Mouse (Mus musculus) midbrain, embryonic 16.5 days (tissue): ENCODE data around the gene Vmac. TPM values are rescaled to one million over a fixed set of nuclear protein-coding genes. Genes with fewer than 3 reads are reported as not detected.

Source experiments
- ATAC-seq: fragments of 200-750 bp; cut with Nextera tagmentation; 2 replicates; pipeline ENCODE4 v1.8.0; 2017; ENCODE audit warnings: moderate TSS enrichment
- H3K27ac ChIP-seq: fragments of 300-500 bp; sonication (generic); 2 replicates; pipeline ENCODE4 v1.5.1; 2014; ENCODE audit warnings: mild to moderate bottlenecking, low read length, mixed read lengths
- H3K27me3 ChIP-seq: fragments of 300-500 bp; sonication (generic); 2 replicates; pipeline ENCODE4 v1.6.1; 2014; ENCODE audit warnings: low read depth, low read length, mixed read lengths; ENCODE audit not compliant: control insufficient read depth, insufficient read depth
- H3K36me3 ChIP-seq: fragments of 300-500 bp; sonication (generic); 2 replicates; pipeline ENCODE4 v1.6.1; 2014; ENCODE audit warnings: mild to moderate bottlenecking, low read length, moderate library complexity, mixed read lengths; ENCODE audit not compliant: control insufficient read depth, insufficient read depth
- H3K4me1 ChIP-seq: fragments of 300-500 bp; sonication (generic); 2 replicates; pipeline ENCODE4 v1.6.1; 2014; ENCODE audit warnings: mild to moderate bottlenecking, low read length, mixed read lengths; ENCODE audit not compliant: control insufficient read depth, insufficient read depth
- H3K4me2 ChIP-seq: fragments of 300-500 bp; sonication (generic); 2 replicates; pipeline ENCODE4 v1.6.1; 2014; ENCODE audit warnings: mild to moderate bottlenecking, low read length, mixed read lengths
- H3K4me3 ChIP-seq: fragments of 300-500 bp; sonication (generic); 2 replicates; pipeline ENCODE4 v1.5.1; 2014; ENCODE audit warnings: low read depth, mild to moderate bottlenecking, low read length, moderate library complexity, mixed read lengths
- H3K9ac ChIP-seq: fragments of 300-500 bp; sonication (generic); 2 replicates; pipeline ENCODE4 v1.6.1; 2014; ENCODE audit warnings: low read depth, low read length, mixed read lengths
- H3K9me3 ChIP-seq: fragments of 300-500 bp; sonication (generic); replicated peaks from 2 replicates; pipeline ENCODE4 v1.6.1; 2014; ENCODE audit warnings: mild to moderate bottlenecking, low read length, mixed read lengths; ENCODE audit not compliant: control insufficient read depth, poor library complexity, severe bottlenecking
- WGBS: fragments of 180-500 bp; shearing (Covaris S2); extraction: QIAGEN DNeasy Blood & Tissue Kit; methylation state at CpG from one replicate; pipeline ENCODE4 v1.1.7; 2014; 5-methylcytosine and 5-hydroxymethylcytosine counted together
- polyA plus RNA-seq: library from polyadenylated mRNA; unstranded; fragments of >200 nt; fragmentation: Nextera tagmentation; extraction: Ambion mirVana; gene quantifications from 2 replicates; pipeline ENCODE4 v1.2.1, GENCODE M21; 2015

Vmac gene
- polyA plus RNA-seq, 1 experiment from 2014 or later: 16.1 TPM

GRCm38 (mm10) chr17:56761077-56761476 is 43.3 kb upstream of the Vmac start:
- Histone ChIP-seq H3K9me3 (no peaks in the 10 kb centered on the region), H3K27ac (no peak overlapping the region), H3K27me3 (peaks cover 25% of the 10 kb centered on the region), H3K4me1 (peaks cover 35% of the 10 kb centered on the region), H3K4me2 (no peak overlapping the region), H3K36me3 (no peaks in the 10 kb centered on the region), H3K4me3 (no peak overlapping the region), H3K9ac (no peak overlapping the region)
- 75% methylated on average over 3 of the region's 3 CpGs for WGBS
- ATAC-seq: no peak

- Histone ChIP-seq H3K9me3 (no peaks in the 10 kb centered on the region), H3K36me3 (no peaks in the 10 kb centered on the region), H3K4me3 (no peak overlapping the region), H3K4me1 (peaks cover 29% of the 10 kb centered on the region), H3K27ac (no peak overlapping the region), H3K4me2 (no peak overlapping the region), H3K27me3 (peaks cover 43% of the 10 kb centered on the region), H3K9ac (no peak overlapping the region)
- ATAC-seq: no peak
- WGBS: 49% methylated on average over 7 of the region's 7 CpGs
These were observed 41.4 kb upstream of the Vmac start for GRCm38 (mm10) chr17:56759261-56759660.

GRCm38 (mm10) chr17:56758132-56758531 is 40.3 kb upstream of the Vmac start:
- Histone ChIP-seq H3K36me3 (no peaks in the 10 kb centered on the region), H3K4me2 (no peak overlapping the region), H3K4me1 (peaks cover 23% of the 10 kb centered on the region), H3K27me3 (peaks cover 55% of the 10 kb centered on the region), H3K9ac (no peak overlapping the region), H3K27ac (no peak overlapping the region), H3K9me3 (no peaks in the 10 kb centered on the region), H3K4me3 (no peak overlapping the region)
- WGBS: 5% methylated on average over 12 of the region's 12 CpGs
- no peak for ATAC-seq

- ATAC-seq: no peak
These were observed 39.7 kb upstream of the Vmac start, which contains the start of gene Nrtn for GRCm38 (mm10) chr17:56757416-56758123. Gene Nrtn (minus strand): TSS chr17:56757530.

GRCm38 (mm10) chr17:56756703-56757399 is 39.0 kb upstream of the Vmac start:
- Histone ChIP-seq H3K27ac (no peak overlapping the region), H3K4me1 (peaks cover 14% of the 10 kb centered on the region), H3K9ac (peak overlapping the region; percentile 61), H3K4me2 (peak overlapping the region; percentile 86), H3K4me3 (peak overlapping the region; percentile 47), H3K9me3 (no peaks in the 10 kb centered on the region), H3K36me3 (no peaks in the 10 kb centered on the region), H3K27me3 (peaks cover 66% of the 10 kb centered on the region)
- WGBS: 2% methylated on average over 46 of the region's 51 CpGs
- no peak for ATAC-seq

More at GRCm38 (mm10) chr17:56757416-56758123, 39.7 kb upstream of the Vmac start, which contains the start of gene Nrtn:
- under 1% methylated on average over 40 of the region's 48 CpGs for WGBS
- no peaks in the 10 kb centered on the region for H3K9me3 ChIP-seq
- H3K4me3 ChIP-seq: peak within 1 kb of the TSS; percentile 47
- H3K4me1 ChIP-seq: peaks cover 17% of the 10 kb centered on the region
- H3K27me3 ChIP-seq: peaks cover 60% of the 10 kb centered on the region
- H3K27ac ChIP-seq: no peak within 1 kb of the TSS
- no peaks in the 10 kb centered on the region for H3K36me3 ChIP-seq
- peak within 1 kb of the TSS; percentile 61 for H3K9ac ChIP-seq
- peak within 1 kb of the TSS; percentile 86 for H3K4me2 ChIP-seq

- H3K27me3 ChIP-seq: peaks cover 71% of the 10 kb centered on the region
- H3K9ac ChIP-seq: no peak overlapping the region
- no peaks in the 10 kb centered on the region for H3K36me3 ChIP-seq
- no peak overlapping the region for H3K27ac ChIP-seq
- no peak overlapping the region for H3K4me3 ChIP-seq
- ATAC-seq: no peak
- no peaks in the 10 kb centered on the region for H3K9me3 ChIP-seq
- WGBS: 13% methylated on average over 36 of the region's 36 CpGs
- H3K4me2 ChIP-seq: no peak overlapping the region
- peaks cover 14% of the 10 kb centered on the region for H3K4me1 ChIP-seq
These were observed 36.7 kb upstream of the Vmac start for GRCm38 (mm10) chr17:56754271-56755185.

- H3K9me3 ChIP-seq: no peaks in the 10 kb centered on the region
- H3K9ac ChIP-seq: no peak overlapping the region
- peaks cover 14% of the 10 kb centered on the region for H3K4me1 ChIP-seq
- H3K36me3 ChIP-seq: no peaks in the 10 kb centered on the region
- no peak for ATAC-seq
- no peak overlapping the region for H3K4me3 ChIP-seq
- H3K27me3 ChIP-seq: peaks cover 72% of the 10 kb centered on the region
- 23% methylated on average over 15 of the region's 15 CpGs for WGBS
- no peak overlapping the region for H3K27ac ChIP-seq
- no peak overlapping the region for H3K4me2 ChIP-seq
These were observed 35.6 kb upstream of the Vmac start for GRCm38 (mm10) chr17:56753452-56753851.

- Histone ChIP-seq H3K4me2 (peak overlapping the region; percentile 55), H3K36me3 (no peaks in the 10 kb centered on the region), H3K9me3 (no peaks in the 10 kb centered on the region), H3K4me1 (no peaks in the 10 kb centered on the region), H3K27me3 (peaks cover 53% of the 10 kb centered on the region), H3K9ac (peak overlapping the region; percentile 52; the same call in 1 of the 2 replicates), H3K4me3 (peak overlapping the region; percentile 37), H3K27ac (no peak overlapping the region)
- ATAC-seq: peak; percentile 85
- 18% methylated on average over 65 of the region's 71 CpGs for WGBS
These were observed 33.7 kb upstream of the Vmac start for GRCm38 (mm10) chr17:56751404-56752072.
